Mouse (Mus musculus): ENCODE data around the gene Cops2. TPM values are rescaled to one million over a fixed set of nuclear protein-coding genes. Genes with fewer than 3 reads are reported as not detected.

Gene Cops2
- total RNA-seq (2014; fragmentation: Nextera tagmentation) (61.2 and 83.0 TPM in 2 replicates), total RNA-seq (2017) (160 and 284 TPM in 2 replicates)

- ATAC-seq (replicated peaks; ENCODE audit: poor library complexity, severe bottlenecking), result peak; percentile 99
Observed at GRCm38 (mm10) chr2:125858521-125859280, at the start of gene Cops2, which contains the start of gene Galk2. TSS of gene Cops2 (minus strand) at chr2:125859139. TSS of gene Galk2 (plus strand) at chr2:125859109.

- ATAC-seq (replicated peaks; ENCODE audit: poor library complexity, severe bottlenecking), result no peak
Observed at GRCm38 (mm10) chr2:125907580-125908255, 48.8 kb upstream of the Cops2 start.

GRCm38 (mm10) chr2:125906407-125907066 is 47.6 kb upstream of the Cops2 start:
- no peak for ATAC-seq (replicated peaks; ENCODE audit: poor library complexity, severe bottlenecking)

GRCm38 (mm10) chr2:125901426-125901825 is 42.5 kb upstream of the Cops2 start:
- ATAC-seq (replicated peaks; ENCODE audit: poor library complexity, severe bottlenecking), result no peak

- peak; percentile 33; the same call in 1 of the 2 replicates for ATAC-seq (replicated peaks; ENCODE audit: poor library complexity, severe bottlenecking)
Observed at GRCm38 (mm10) chr2:125900797-125901410, 42.0 kb upstream of the Cops2 start.

GRCm38 (mm10) chr2:125896355-125896754 is 37.4 kb upstream of the Cops2 start:
- ATAC-seq (replicated peaks; ENCODE audit: poor library complexity, severe bottlenecking), result no peak

GRCm38 (mm10) chr2:125895099-125895498 is 36.2 kb upstream of the Cops2 start:
- no peak for ATAC-seq (replicated peaks; ENCODE audit: poor library complexity, severe bottlenecking)

GRCm38 (mm10) chr2:125893096-125893495 is 34.2 kb upstream of the Cops2 start:
- ATAC-seq (replicated peaks; ENCODE audit: poor library complexity, severe bottlenecking), result peak; percentile 25; the same call in 1 of the 2 replicates

- no peak for ATAC-seq (replicated peaks; ENCODE audit: poor library complexity, severe bottlenecking)
Observed at GRCm38 (mm10) chr2:125885891-125886576, 27.1 kb upstream of the Cops2 start.

- ATAC-seq (replicated peaks; ENCODE audit: poor library complexity, severe bottlenecking), result no peak
Observed at GRCm38 (mm10) chr2:125870159-125870558, 11.2 kb upstream of the Cops2 start.

GRCm38 (mm10) chr2:125868301-125868700 is 9.4 kb upstream of the Cops2 start:
- ATAC-seq (replicated peaks; ENCODE audit: poor library complexity, severe bottlenecking), result no peak

GRCm38 (mm10) chr2:125866058-125866740 is 7.3 kb upstream of the Cops2 start:
- ATAC-seq (replicated peaks; ENCODE audit: poor library complexity, severe bottlenecking), result peak; percentile 98

- ATAC-seq (replicated peaks; ENCODE audit: poor library complexity, severe bottlenecking), result no peak
Observed at GRCm38 (mm10) chr2:125865585-125865984, 6.6 kb upstream of the Cops2 start.

- no peak for ATAC-seq (replicated peaks; ENCODE audit: poor library complexity, severe bottlenecking)
Observed at GRCm38 (mm10) chr2:125864551-125864950, 5.6 kb upstream of the Cops2 start.

GRCm38 (mm10) chr2:125863799-125864198 is 4.9 kb upstream of the Cops2 start:
- ATAC-seq (replicated peaks; ENCODE audit: poor library complexity, severe bottlenecking), result no peak

GRCm38 (mm10) chr2:125857707-125858106 is 1.2 kb downstream of the Cops2 start:
- ATAC-seq (replicated peaks; ENCODE audit: poor library complexity, severe bottlenecking), result no peak

- no peak for ATAC-seq (replicated peaks; ENCODE audit: poor library complexity, severe bottlenecking)
Observed at GRCm38 (mm10) chr2:125851237-125851636, 7.7 kb downstream of the Cops2 start.

GRCm38 (mm10) chr2:125838708-125839284 is 20.1 kb downstream of the Cops2 start:
- no peak for ATAC-seq (replicated peaks; ENCODE audit: poor library complexity, severe bottlenecking)

- no peak for ATAC-seq (replicated peaks; ENCODE audit: poor library complexity, severe bottlenecking)
Observed at GRCm38 (mm10) chr2:125838091-125838490, 20.8 kb downstream of the Cops2 start.
